Mouse (Mus musculus): ENCODE data around the gene Sbno2. TPM values are rescaled to one million over a fixed set of nuclear protein-coding genes. Genes with fewer than 3 reads are reported as not detected.

The Sbno2 gene
- total and polyA plus RNA-seq, 2 experiments from 2014 or later, result 6.8 to 24.2 TPM

- H3K4me3 ChIP-seq (ENCODE audit: low read depth, low read length), result no peak overlapping the region
- 85% methylated on average over 4 of the region's 4 CpGs for WGBS
- no peak overlapping the region for H3K4me2 ChIP-seq (ENCODE audit: low read depth)
- H3K4me1 ChIP-seq (ENCODE audit: insufficient read depth), result peaks cover 6% of the 10 kb centered on the region; the same call in 1 of the 2 replicates
- no peak overlapping the region for H3K9ac ChIP-seq
- no peaks in the 10 kb centered on the region for H3K27me3 ChIP-seq (ENCODE audit: insufficient read depth, low read length)
- no peak overlapping the region for H3K27ac ChIP-seq (ENCODE audit: low read depth, low read length)
- DNase-seq, result no peak
- no peaks in the 10 kb centered on the region for H3K9me3 ChIP-seq (ENCODE audit: low read length)
- no peak for ATAC-seq
- no peak for TF ChIP-seq CTCF (IDR thresholded peaks at IDR 0.05; ENCODE audit: low read depth)
- peaks cover 18% of the 10 kb centered on the region for H3K36me3 ChIP-seq (ENCODE audit: insufficient read depth)
Measured at GRCm38 (mm10) chr10:80146568-80147011, 41.2 kb upstream of the Sbno2 start.

- no peak for TF ChIP-seq CTCF (IDR thresholded peaks at IDR 0.05; ENCODE audit: low read depth)
- Histone ChIP-seq H3K36me3 (ENCODE audit: insufficient read depth) (peaks cover 18% of the 10 kb centered on the region), H3K4me2 (ENCODE audit: low read depth) (no peak overlapping the region), H3K9me3 (ENCODE audit: low read length) (no peaks in the 10 kb centered on the region), H3K27me3 (ENCODE audit: insufficient read depth, low read length) (no peaks in the 10 kb centered on the region), H3K9ac (no peak overlapping the region), H3K27ac (ENCODE audit: low read depth, low read length) (peak overlapping the region; percentile 6; the same call in 1 of the 2 replicates), H3K4me1 (ENCODE audit: insufficient read depth) (peaks cover 5% of the 10 kb centered on the region; the same call in 1 of the 2 replicates), H3K4me3 (ENCODE audit: low read depth, low read length) (no peak overlapping the region)
- WGBS, result 74% methylated on average over 6 of the region's 6 CpGs
- DNase-seq (no peak), ATAC-seq (no peak)
Measured at GRCm38 (mm10) chr10:80145896-80146295, 40.5 kb upstream of the Sbno2 start.

- H3K9ac ChIP-seq, result no peak overlapping the region
- TF ChIP-seq CTCF (IDR thresholded peaks at IDR 0.05; ENCODE audit: low read depth), result peak; percentile 87
- DNase-seq, result peak; percentile 76
- peaks cover 18% of the 10 kb centered on the region for H3K36me3 ChIP-seq (ENCODE audit: insufficient read depth)
- 73% methylated on average over 20 of the region's 20 CpGs for WGBS
- peaks cover 5% of the 10 kb centered on the region; the same call in 1 of the 2 replicates for H3K4me1 ChIP-seq (ENCODE audit: insufficient read depth)
- H3K4me2 ChIP-seq (ENCODE audit: low read depth), result no peak overlapping the region
- peak overlapping the region; percentile 6; the same call in 1 of the 2 replicates for H3K27ac ChIP-seq (ENCODE audit: low read depth, low read length)
- H3K9me3 ChIP-seq (ENCODE audit: low read length), result no peaks in the 10 kb centered on the region
- no peaks in the 10 kb centered on the region for H3K27me3 ChIP-seq (ENCODE audit: insufficient read depth, low read length)
- no peak overlapping the region for H3K4me3 ChIP-seq (ENCODE audit: low read depth, low read length)
- no peak for ATAC-seq
Measured at GRCm38 (mm10) chr10:80144864-80145838, 39.8 kb upstream of the Sbno2 start.

GRCm38 (mm10) chr10:80144159-80144558 lies 38.8 kb upstream of the Sbno2 start:
- Histone ChIP-seq H3K4me2 (ENCODE audit: low read depth) (no peak overlapping the region), H3K36me3 (ENCODE audit: insufficient read depth) (peaks cover 18% of the 10 kb centered on the region), H3K9ac (no peak overlapping the region), H3K27me3 (ENCODE audit: insufficient read depth, low read length) (no peaks in the 10 kb centered on the region), H3K4me1 (ENCODE audit: insufficient read depth) (peaks cover 8% of the 10 kb centered on the region; the same call in 1 of the 2 replicates), H3K27ac (ENCODE audit: low read depth, low read length) (no peak overlapping the region), H3K9me3 (ENCODE audit: low read length) (no peaks in the 10 kb centered on the region), H3K4me3 (ENCODE audit: low read depth, low read length) (no peak overlapping the region)
- no peak for TF ChIP-seq CTCF (IDR thresholded peaks at IDR 0.05; ENCODE audit: low read depth)
- 94% methylated on average over 12 of the region's 12 CpGs for WGBS
- DNase-seq, result no peak
- ATAC-seq, result no peak

GRCm38 (mm10) chr10:80143664-80144063 lies 38.3 kb upstream of the Sbno2 start:
- no peaks in the 10 kb centered on the region for H3K9me3 ChIP-seq (ENCODE audit: low read length)
- no peak overlapping the region for H3K4me2 ChIP-seq (ENCODE audit: low read depth)
- no peak overlapping the region for H3K4me3 ChIP-seq (ENCODE audit: low read depth, low read length)
- H3K4me1 ChIP-seq (ENCODE audit: insufficient read depth), result peaks cover 8% of the 10 kb centered on the region; the same call in 1 of the 2 replicates
- DNase-seq, result no peak
- no peak overlapping the region for H3K27ac ChIP-seq (ENCODE audit: low read depth, low read length)
- peaks cover 18% of the 10 kb centered on the region for H3K36me3 ChIP-seq (ENCODE audit: insufficient read depth)
- no peaks in the 10 kb centered on the region for H3K27me3 ChIP-seq (ENCODE audit: insufficient read depth, low read length)
- no peak for TF ChIP-seq CTCF (IDR thresholded peaks at IDR 0.05; ENCODE audit: low read depth)
- no peak overlapping the region for H3K9ac ChIP-seq
- 89% methylated on average over 7 of the region's 7 CpGs for WGBS
- no peak for ATAC-seq

- Histone ChIP-seq H3K27ac (ENCODE audit: low read depth, low read length) (peak overlapping the region; percentile 81), H3K4me1 (ENCODE audit: insufficient read depth) (peaks cover 8% of the 10 kb centered on the region; the same call in 1 of the 2 replicates), H3K4me3 (ENCODE audit: low read depth, low read length) (peak overlapping the region; percentile 76), H3K27me3 (ENCODE audit: insufficient read depth, low read length) (no peaks in the 10 kb centered on the region), H3K9me3 (ENCODE audit: low read length) (no peaks in the 10 kb centered on the region), H3K9ac (peak overlapping the region; percentile 92), H3K4me2 (ENCODE audit: low read depth) (peak overlapping the region; percentile 95), H3K36me3 (ENCODE audit: insufficient read depth) (peaks cover 18% of the 10 kb centered on the region)
- under 1% methylated on average over 15 of the region's 15 CpGs for WGBS
- no peak for TF ChIP-seq CTCF (IDR thresholded peaks at IDR 0.05; ENCODE audit: low read depth)
- DNase-seq (no peak), ATAC-seq (no peak)
Measured at GRCm38 (mm10) chr10:80142530-80142925, 37.2 kb upstream of the Sbno2 start.

Measured in forebrain, postnatal 0 days (tissue).